In genomic region chr11:39792112-39792511, GRCm38 (mm10) we compare ENCODE assay signal across 26 mouse cellular contexts.
"Had no signal": no experiment of that assay in that cellular context is flagged by ENCODE, and none has a peak within 500 bp of the region (broad histone marks: within the 10 kb centered on the region; RNA-seq: fewer than 3 reads in every experiment).

No protein-coding gene starts in this region.

- ATAC-seq: forebrain, embryonic 13.5 days; forebrain, embryonic 14.5 days; forebrain, embryonic 15.5 days; forebrain, embryonic 16.5 days; forebrain, postnatal 0 days had no signal

- H3K4me2 ChIP-seq: embryonic facial prominence, embryonic 12.5 days; embryonic facial prominence, embryonic 13.5 days; embryonic facial prominence, embryonic 15.5 days; forebrain, embryonic 12.5 days; forebrain, embryonic 13.5 days; forebrain, embryonic 15.5 days had no signal

- H3K9ac ChIP-seq: embryonic facial prominence, embryonic 12.5 days; embryonic facial prominence, embryonic 13.5 days; embryonic facial prominence, embryonic 15.5 days; forebrain, embryonic 12.5 days; forebrain, embryonic 13.5 days; forebrain, embryonic 15.5 days; forebrain, postnatal 0 days had no signal

- H3K27me3 ChIP-seq: embryonic facial prominence, embryonic 12.5 days; embryonic facial prominence, embryonic 13.5 days; embryonic facial prominence, embryonic 15.5 days had no signal

- H3K9me3 ChIP-seq: embryonic facial prominence, embryonic 10.5 days; embryonic facial prominence, embryonic 12.5 days; embryonic facial prominence, embryonic 13.5 days; embryonic facial prominence, embryonic 15.5 days; forebrain, embryonic 10.5 days; forebrain, embryonic 12.5 days; forebrain, embryonic 13.5 days; forebrain, embryonic 15.5 days; heart, embryonic 10.5 days had no signal

- H3K4me1 ChIP-seq: embryonic facial prominence, embryonic 10.5 days; embryonic facial prominence, embryonic 12.5 days; embryonic facial prominence, embryonic 13.5 days; embryonic facial prominence, embryonic 15.5 days; heart, embryonic 10.5 days had no signal

- H3K36me3 ChIP-seq: embryonic facial prominence, embryonic 10.5 days; embryonic facial prominence, embryonic 12.5 days; embryonic facial prominence, embryonic 13.5 days; embryonic facial prominence, embryonic 15.5 days; forebrain, embryonic 10.5 days; forebrain, embryonic 12.5 days; forebrain, embryonic 15.5 days; heart, embryonic 10.5 days had no signal

- H3K4me3 ChIP-seq: embryonic facial prominence, embryonic 10.5 days; embryonic facial prominence, embryonic 12.5 days; embryonic facial prominence, embryonic 13.5 days; embryonic facial prominence, embryonic 15.5 days; erythroblast, embryonic 14.5 days; forebrain, embryonic 10.5 days; forebrain, embryonic 12.5 days; forebrain, embryonic 13.5 days; forebrain, embryonic 15.5 days; gastrocnemius, adult 2 months; heart, adult 2 months; heart, embryonic 10.5 days had no signal

- H3K27ac ChIP-seq: embryonic facial prominence, embryonic 10.5 days; embryonic facial prominence, embryonic 12.5 days; embryonic facial prominence, embryonic 13.5 days; embryonic facial prominence, embryonic 15.5 days; forebrain, embryonic 10.5 days; forebrain, embryonic 12.5 days; forebrain, embryonic 13.5 days; forebrain, embryonic 15.5 days; gastrocnemius, adult 2 months; heart, adult 2 months; heart, embryonic 10.5 days had no signal

- DNase-seq: cerebellum, postnatal 10 days; cerebellum, postnatal 14 days; cerebellum, postnatal 25 days; cerebellum, postnatal 36 days; embryo, embryonic 11 days; forebrain, postnatal 0 days; gastrocnemius, adult 2 months; gastrocnemius, postnatal 10 days; gastrocnemius, postnatal 14 days; gastrocnemius, postnatal 25 days; gastrocnemius, postnatal 36 days; heart, adult 11 months; heart, adult 18-20 months; heart, adult 2 months had no signal
